Mouse (Mus musculus) bone marrow macrophage, adult 2 months (primary cell): Measurements from ENCODE around the gene As3mt.

Source experiments
- CTCF ChIP-seq: IDR thresholded peaks from 2 replicates; pipeline ENCODE4 v1.5.1; 2012; ENCODE audit warnings: low read depth, mild to moderate bottlenecking, low read length, moderate library complexity
- POLR2A ChIP-seq: IDR thresholded peaks from 2 replicates; pipeline ENCODE4 v1.6.1; 2012; ENCODE audit warnings: mild to moderate bottlenecking, low read depth, low read length, borderline replicate concordance

DNA sequence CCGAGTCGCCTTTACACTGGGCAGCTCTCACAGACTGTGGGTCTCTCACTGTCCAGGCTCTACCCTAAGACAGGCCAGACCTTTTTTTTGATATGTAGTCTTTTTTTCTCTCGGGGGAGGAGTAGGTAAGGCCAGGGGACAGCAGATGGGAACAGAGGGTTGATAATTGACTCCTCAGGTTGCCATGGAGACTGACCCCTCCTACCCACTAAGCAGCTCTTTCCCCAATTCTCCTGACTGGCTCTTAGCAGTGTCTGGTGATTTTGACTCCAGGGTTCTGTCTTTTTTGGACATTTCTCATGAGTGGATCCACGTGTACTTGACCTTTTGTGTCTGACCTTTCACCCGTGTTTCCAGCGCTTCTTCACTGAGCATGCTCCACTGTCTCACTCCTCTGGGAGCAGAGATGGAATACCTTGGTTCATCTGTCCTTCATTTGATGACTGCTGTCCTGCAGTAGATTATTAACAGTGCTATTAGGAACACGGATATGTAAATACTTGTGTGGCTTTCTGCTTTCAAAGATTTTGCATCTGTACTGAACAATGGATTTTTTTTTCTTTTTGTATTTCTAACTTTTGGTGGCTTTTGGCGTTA is 20.0 kb downstream of the As3mt start:
- TF ChIP-seq POLR2A (no peak), CTCF (no peak)
